Mouse (Mus musculus): ENCODE measurements around the gene Eri2. TPM values are rescaled to one million over a fixed set of nuclear protein-coding genes. Genes with fewer than 3 reads are reported as not detected.
"Not testable (repeated sequence)": the region's sequence is repeated elsewhere in the genome, so short reads cannot be mapped to it uniquely, and the experiment has no call there.

Gene Eri2
- polyA plus RNA-seq, 1 experiment from 2014 or later: 18.1 TPM

DNA sequence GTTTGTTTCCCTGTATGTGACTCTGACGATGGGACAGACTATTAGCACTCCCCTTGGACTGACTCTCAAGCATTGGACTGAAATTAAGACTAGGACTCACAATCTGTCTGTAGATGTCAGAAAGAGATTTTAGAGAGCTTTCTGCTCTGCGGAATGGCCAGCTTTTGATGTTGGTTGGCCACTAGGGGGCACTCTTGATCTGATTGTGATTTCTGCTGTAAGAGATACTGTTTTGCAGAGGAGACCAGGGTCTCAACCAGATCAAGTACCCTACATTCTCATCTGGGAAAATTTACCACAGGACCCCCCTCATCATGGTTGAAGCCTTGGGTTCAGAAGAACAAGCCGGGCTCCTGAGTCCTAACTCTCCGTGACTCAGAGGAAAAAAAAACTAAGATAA, 62.6 kb downstream of the Eri2 start:
- not testable (repeated sequence) for H3K27me3 ChIP-seq; H3K4me1 ChIP-seq (replicated peaks); H3K36me3 ChIP-seq; ATAC-seq (ENCODE audit: low read depth); H3K4me2 ChIP-seq; H3K9ac ChIP-seq; H3K4me3 ChIP-seq; H3K27ac ChIP-seq (replicated peaks); H3K9me3 ChIP-seq
- whole genome bisulfite sequencing: 88% methylated on average over 4 of the region's 4 CpGs

DNA sequence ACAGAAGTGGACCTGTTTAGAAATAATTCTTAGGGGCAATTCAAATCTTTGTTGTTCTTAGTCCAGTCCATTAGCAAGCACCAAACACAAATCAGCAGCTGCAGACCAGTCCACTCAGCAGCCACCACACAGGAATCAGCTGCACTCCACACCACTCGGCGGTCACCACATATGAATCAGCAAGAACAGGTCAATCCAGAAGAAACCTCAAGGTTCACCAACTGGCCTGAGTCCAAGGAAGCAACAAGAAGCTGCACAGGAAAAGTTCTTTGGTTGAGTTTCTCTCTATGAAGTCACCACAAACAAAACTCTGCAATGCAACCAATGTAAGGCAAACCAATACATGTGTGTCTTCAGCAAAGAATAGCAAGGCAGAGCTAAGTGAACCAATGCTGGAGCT, 66.2 kb downstream of the Eri2 start:
- Histone ChIP-seq H3K9ac (no peak overlapping the region), H3K4me2 (no peak overlapping the region), H3K36me3 (no peaks in the 10 kb centered on the region), H3K9me3 (no peaks in the 10 kb centered on the region), H3K27me3 (peaks cover 13% of the 10 kb centered on the region; the same call in 1 of the 2 replicates), H3K4me1 (replicated peaks) (no peaks in the 10 kb centered on the region), H3K27ac (replicated peaks) (no peak overlapping the region), H3K4me3 (no peak overlapping the region)
- ATAC-seq (ENCODE audit: low read depth): no peak
- 97% methylated on average over 2 of the region's 2 CpGs for WGBS

DNA sequence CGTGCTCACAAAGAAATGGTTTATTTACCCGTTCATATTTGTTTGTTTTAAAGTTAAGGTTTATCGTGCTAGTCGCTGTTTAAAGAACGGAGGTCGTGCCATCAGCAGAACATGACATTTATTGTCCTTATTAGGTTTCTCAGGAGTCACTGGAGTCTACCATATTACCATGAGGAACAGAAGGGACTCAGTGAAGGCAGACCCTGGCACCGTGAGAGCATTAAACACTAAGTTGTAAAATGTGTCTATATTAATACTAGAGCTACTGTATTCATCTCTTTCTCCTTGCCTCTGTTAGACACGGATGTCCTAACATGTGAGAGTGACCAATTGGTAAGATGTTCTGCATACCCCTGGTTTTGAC, 72.9 kb downstream of the Eri2 start:
- H3K4me3 ChIP-seq: peak overlapping the region; percentile 99
- 13% methylated on average over 8 of the region's 8 CpGs for WGBS
- peak overlapping the region; percentile 89 for H3K4me2 ChIP-seq
- H3K27ac ChIP-seq (replicated peaks): peak overlapping the region; percentile 67
- H3K27me3 ChIP-seq: peaks cover 13% of the 10 kb centered on the region; the same call in 1 of the 2 replicates
- ATAC-seq (ENCODE audit: low read depth): peak; percentile 76
- H3K9me3 ChIP-seq: no peaks in the 10 kb centered on the region
- peak overlapping the region; percentile 92 for H3K9ac ChIP-seq
- H3K36me3 ChIP-seq: peaks cover 30% of the 10 kb centered on the region
- peaks cover 20% of the 10 kb centered on the region for H3K4me1 ChIP-seq (replicated peaks)

DNA sequence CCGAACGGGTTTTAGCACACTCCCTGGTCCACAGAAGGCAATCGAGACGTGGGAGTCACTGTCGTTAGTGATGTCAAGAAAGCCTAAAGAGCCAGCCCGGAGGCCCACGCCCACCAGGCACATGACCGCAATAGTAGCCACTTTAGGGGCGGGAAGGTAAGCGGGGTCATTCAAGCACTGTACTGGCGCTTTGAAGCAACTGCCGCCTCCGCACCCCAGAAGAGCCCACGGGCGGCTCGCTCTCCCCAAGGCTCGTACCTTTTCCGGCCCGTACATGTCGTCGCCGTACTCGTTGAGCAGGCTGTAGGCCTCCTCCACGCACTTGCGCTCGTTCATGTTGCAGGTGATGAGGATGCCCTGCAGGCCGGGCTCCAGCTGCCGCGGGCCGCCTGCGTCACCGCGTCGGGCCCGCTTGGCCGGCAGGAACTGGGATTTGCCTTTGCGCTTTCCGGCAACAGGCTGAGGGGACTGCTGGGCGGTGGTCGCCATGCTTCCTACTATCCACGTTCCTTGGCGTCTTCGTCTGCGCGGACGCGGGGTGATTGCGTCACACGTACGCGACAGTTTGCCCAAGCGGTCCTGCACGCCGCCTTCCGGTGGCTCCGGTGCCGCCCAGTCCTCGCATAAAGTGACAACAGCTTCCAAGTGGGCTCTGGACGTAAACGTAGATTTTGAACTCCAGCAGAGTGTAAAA, 73.5 kb downstream of the Eri2 start, which contains the start of gene Thumpd1:
Thumpd1 (minus strand) TSS at position 546 of the 694 bp plus-strand sequence.
- peak within 1 kb of the TSS; percentile 70 for H3K27ac ChIP-seq (replicated peaks)
- peak within 1 kb of the TSS; percentile 92 for H3K9ac ChIP-seq
- peaks cover 20% of the 10 kb centered on the region for H3K4me1 ChIP-seq (replicated peaks)
- peaks cover 35% of the 10 kb centered on the region for H3K36me3 ChIP-seq
- WGBS: under 1% methylated on average over 60 of the region's 60 CpGs
- H3K27me3 ChIP-seq: peaks cover 13% of the 10 kb centered on the region; the same call in 1 of the 2 replicates
- peak within 1 kb of the TSS; percentile 99 for H3K4me3 ChIP-seq
- H3K9me3 ChIP-seq: no peaks in the 10 kb centered on the region
- ATAC-seq (ENCODE audit: low read depth): peak; percentile 98
- peak within 1 kb of the TSS; percentile 89 for H3K4me2 ChIP-seq

Other genes starting within 250 kb of the Eri2 start
- not detected in 2 replicates for gene Acsm2, start 239.7 kb downstream of the Eri2 start, polyA plus RNA-seq (2015; fragmentation: Nextera tagmentation; extraction: Ambion mirVana)
- not detected in 2 replicates for gene Acsm1, start 187.0 kb downstream of the Eri2 start, polyA plus RNA-seq (2015; fragmentation: Nextera tagmentation; extraction: Ambion mirVana)
- not detected in 2 replicates for gene Acsm4, start 104.0 kb downstream of the Eri2 start, polyA plus RNA-seq (2015; fragmentation: Nextera tagmentation; extraction: Ambion mirVana)
- gene Thumpd1, start 73.3 kb downstream of the Eri2 start, polyA plus RNA-seq (2015; fragmentation: Nextera tagmentation; extraction: Ambion mirVana): 67.5 and 73.4 TPM in 2 replicates
- gene Acsm3, start 33.1 kb downstream of the Eri2 start, polyA plus RNA-seq (2015; fragmentation: Nextera tagmentation; extraction: Ambion mirVana): 0.29 and 0.38 TPM in 2 replicates
- gene Rexo5, start 52 bp downstream of the Eri2 start, polyA plus RNA-seq (2015; fragmentation: Nextera tagmentation; extraction: Ambion mirVana): 12.7 and 13.4 TPM in 2 replicates
- gene Lyrm1, start 101.8 kb upstream of the Eri2 start, polyA plus RNA-seq (2015; fragmentation: Nextera tagmentation; extraction: Ambion mirVana): 20.0 and 20.1 TPM in 2 replicates
- gene Dcun1d3, start 102.2 kb upstream of the Eri2 start, polyA plus RNA-seq (2015; fragmentation: Nextera tagmentation; extraction: Ambion mirVana): 15.3 and 17.7 TPM in 2 replicates

All from neural tube, embryonic 13.5 days (tissue).